Mouse (Mus musculus) frontal cortex, postnatal 25 days (tissue): ENCODE results near the gene Btbd35f1.
"Not testable (repeated sequence)": the region's sequence is repeated elsewhere in the genome, so short reads cannot be mapped to it uniquely, and the experiment has no call there.

ENCODE experiments used
- DNase-seq, 2 experiments: peaks; one replicate each; pipeline ENCODE4 v3.0.0; 2022; ENCODE audit warnings: low spot score in 2 of 2

The Btbd35f1 gene

GRCm38 (mm10) chrX:32559755-32560154 lies at the start of gene Btbd35f1:
TSS of gene Btbd35f1 (plus strand) at chrX:32560055.
- DNase-seq, result not testable (repeated sequence)

GRCm38 (mm10) chrX:32590878-32591542 lies 31.2 kb downstream of the Btbd35f1 start:
- DNase-seq, result not testable (repeated sequence)

GRCm38 (mm10) chrX:32601008-32601407 lies 41.2 kb downstream of the Btbd35f1 start:
- not testable (repeated sequence) for DNase-seq

GRCm38 (mm10) chrX:32601425-32601824 lies 41.6 kb downstream of the Btbd35f1 start:
- not testable (repeated sequence) for DNase-seq
